Mouse (Mus musculus) embryo, embryonic 9.5 days (tissue): ENCODE measurements around the gene Crhr1.

Source experiments
- DNase-seq: peaks from one replicate; pipeline ENCODE4 v3.0.0-alpha.2; 2017; ENCODE audit errors: extremely low spot score

Crhr1 gene

GRCm38 (mm10) chr11:104132580-104133441 is at the start of gene Crhr1:
Gene Crhr1 (plus strand): TSS chr11:104132855.
- peak; percentile 73 for DNase-seq

- DNase-seq, result no peak
Observed at GRCm38 (mm10) chr11:104083248-104083647, 49.4 kb upstream of the Crhr1 start.

- no peak for DNase-seq
Observed at GRCm38 (mm10) chr11:104083716-104084115, 48.9 kb upstream of the Crhr1 start.

DNA sequence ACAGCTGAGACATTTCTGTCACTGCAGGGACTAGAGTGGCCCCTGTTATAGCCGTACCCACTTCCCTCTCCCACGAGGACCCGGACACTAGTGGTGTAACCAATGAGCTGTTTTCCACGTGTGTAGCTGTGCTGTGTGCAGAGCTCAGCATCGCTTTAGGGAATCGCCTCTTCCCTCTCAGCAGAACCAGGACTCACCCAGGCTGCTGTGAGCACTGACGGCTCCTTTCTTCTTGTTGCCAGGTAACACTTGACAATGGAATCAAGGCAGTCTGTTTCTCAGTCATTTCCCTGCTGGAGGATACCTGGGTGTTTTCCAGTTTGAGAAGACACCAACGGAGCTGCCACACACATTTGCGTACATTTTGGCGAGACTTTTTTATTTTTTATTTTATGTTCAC is 44.1 kb upstream of the Crhr1 start:
- no peak for DNase-seq

GRCm38 (mm10) chr11:104090769-104091168 is 41.9 kb upstream of the Crhr1 start:
- no peak for DNase-seq

DNA sequence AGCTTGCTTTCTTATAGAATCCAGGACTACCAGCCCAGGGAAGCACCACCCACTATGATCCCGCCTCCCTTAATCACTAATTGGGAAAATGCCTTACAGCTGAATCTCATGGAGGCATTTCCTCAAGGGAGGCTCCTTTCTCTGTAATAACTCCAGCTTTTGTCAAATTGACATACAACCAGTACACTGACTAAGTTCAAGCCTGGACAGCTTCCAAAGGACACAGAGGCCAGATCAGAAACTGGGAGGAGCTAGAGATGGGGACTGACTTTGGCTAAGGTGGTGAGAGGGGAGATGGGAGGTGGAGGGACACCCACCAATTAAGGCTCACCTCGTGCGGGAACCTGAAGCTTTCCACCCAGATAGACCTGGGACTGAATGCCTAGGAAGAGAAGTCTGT is 37.5 kb upstream of the Crhr1 start:
- DNase-seq, result no peak

DNA sequence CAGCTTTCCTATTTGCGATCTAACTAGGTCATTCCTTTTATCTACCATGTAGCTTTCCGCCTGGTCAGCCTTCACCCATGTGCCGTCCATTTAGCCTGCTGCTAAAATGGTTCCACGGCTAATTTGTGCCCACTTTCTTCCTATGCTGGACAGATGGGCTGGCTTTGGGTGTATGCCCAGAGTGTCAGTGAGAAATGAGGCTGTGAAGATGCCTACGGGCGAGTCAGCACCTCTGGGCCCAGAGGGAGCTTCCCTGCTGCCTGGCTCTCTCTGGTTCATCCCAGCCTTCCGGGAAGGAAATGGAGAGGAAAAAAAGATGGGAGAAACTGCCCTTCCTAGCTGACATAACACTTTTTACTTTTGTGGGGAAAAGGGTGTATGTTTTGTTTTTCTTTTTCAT is 36.1 kb upstream of the Crhr1 start:
- no peak for DNase-seq

- no peak for DNase-seq
Observed at GRCm38 (mm10) chr11:104099542-104099941, 33.1 kb upstream of the Crhr1 start.

DNA sequence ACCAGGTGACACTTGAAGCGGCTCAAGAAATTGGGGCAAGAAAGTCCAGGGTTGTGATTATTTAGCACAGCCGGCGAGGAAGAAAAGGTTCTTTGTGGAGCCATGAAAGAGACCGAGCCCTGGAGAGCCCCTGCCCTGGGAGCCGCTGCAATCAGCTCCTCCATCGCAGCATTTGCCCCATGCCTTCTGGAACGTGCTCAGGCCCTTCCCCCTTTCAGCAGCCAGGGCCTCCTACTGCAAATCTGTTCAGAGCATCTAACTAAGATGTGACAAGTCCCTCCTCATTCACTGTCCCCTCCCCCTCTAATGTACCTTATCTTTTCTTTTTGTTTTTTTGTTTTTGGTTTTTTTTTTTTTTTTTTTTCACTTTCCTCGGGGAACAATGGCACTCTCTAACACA is 30.0 kb upstream of the Crhr1 start:
- no peak for DNase-seq

GRCm38 (mm10) chr11:104106329-104106728 is 26.3 kb upstream of the Crhr1 start:
- no peak for DNase-seq

DNA sequence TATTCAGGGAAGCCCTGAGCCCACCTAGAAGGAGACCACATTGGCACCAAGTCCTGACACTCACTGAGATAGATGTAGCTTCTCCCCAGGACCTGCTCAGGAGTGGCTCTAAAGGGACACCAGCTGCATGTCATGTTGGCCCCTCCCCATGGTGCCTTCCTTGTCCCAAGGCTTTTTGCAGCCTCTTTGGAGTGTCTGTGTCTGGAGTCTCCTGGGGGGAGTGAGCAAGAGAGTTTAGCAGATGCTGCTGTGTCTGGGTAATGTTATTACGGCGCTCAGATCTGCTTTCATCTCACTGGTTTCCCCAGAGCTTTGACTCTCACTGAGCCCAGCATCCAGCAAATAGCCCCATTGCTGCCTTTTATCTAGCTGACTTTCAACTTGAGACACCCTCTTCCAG is 25.7 kb upstream of the Crhr1 start:
- DNase-seq, result no peak

DNA sequence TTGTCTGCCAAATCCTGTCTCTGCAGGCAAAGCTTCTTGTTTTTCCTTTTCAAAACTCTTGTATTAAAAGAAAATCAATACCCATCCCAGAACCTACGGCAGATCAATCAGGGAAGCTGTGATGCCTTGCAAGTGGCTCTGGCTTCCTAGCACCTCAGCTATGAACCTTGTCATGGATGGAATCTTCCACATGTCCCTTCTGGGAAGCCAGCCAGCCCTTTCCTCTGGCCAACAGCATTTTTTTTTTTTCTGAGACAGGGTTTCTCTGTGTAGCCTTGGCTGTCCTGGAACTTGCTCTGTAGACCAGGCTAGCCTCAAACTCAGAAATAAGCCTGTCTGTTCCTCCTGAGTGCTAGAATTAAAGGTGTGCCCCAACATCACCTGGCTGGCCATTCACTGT is 22.3 kb upstream of the Crhr1 start:
- no peak for DNase-seq

DNA sequence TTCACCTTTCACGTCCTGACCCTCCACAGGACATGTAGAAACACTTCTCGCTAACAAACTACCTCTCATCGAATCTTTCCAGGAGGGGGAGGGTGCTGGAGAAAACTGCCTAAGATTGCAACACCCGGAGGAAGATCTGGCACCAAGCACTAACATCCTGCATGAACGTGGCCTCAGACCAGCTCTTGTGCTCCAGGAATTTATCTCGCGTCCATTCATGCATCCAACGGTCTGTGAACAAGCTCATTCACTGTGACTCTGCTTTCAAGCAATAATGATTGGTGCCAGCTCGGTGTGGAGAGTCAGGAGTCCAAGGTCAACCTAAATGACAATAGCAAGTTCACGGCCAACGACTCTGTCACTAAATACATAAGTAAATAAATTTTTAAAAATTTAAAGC is 20.8 kb upstream of the Crhr1 start:
- DNase-seq, result no peak

DNA sequence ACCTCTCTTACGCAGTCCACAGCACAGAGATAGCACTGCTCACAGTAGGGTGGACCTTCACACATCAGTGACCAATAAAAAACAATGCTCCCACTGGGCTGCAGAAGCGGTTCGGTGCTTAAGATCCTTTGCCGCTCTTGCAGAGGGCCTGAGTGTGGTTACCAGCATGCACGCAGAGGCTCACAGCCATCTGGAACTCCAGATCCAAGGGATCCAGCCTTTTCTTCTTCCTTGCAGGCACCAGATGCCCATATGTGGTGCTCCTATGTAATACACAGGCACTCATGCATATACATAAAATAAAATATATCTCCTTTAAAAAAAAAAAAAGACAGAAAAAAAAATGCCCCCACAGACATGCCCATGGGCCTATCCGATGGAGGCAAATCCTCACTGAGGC is 19.0 kb upstream of the Crhr1 start:
- DNase-seq, result no peak

DNA sequence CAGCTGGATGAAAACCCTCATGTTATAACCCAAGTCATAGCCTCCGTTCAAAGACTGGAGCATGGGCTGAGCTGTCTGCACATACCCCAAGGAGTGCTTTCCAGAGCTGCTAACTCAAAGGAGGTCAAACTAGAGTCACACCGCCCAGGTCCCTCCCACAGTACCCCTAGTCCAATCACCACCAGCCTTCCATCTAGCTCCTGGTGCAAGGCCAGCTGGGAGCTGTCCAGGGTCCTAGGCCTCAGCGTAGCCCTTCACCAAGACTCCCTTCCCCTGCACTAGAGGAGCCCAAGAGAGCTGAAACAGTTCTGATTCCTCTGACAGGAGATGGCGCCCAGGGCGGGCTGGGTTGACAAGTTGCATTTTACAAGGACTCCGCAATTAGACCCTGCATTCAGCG is 18.0 kb upstream of the Crhr1 start:
- DNase-seq, result peak; percentile 88

DNA sequence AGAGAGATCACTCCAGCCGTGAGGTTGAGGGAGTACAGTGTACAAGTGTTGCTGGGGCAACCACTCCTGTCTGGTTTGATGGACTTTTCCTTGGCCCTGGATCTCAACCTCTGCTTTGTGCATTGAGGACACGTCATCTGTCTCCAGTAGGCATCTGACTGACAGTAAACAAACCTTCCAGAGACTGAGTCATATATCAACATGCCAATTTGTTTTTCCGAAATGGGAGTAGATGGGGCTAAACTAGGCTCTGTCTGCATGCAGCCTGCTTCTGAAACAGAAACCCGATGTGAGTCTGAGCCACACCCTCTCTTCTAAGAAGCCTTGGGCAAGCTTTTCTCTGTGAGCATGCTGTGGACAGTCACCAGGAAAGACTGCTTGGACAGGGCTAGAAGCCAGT is 14.3 kb upstream of the Crhr1 start:
- no peak for DNase-seq

DNA sequence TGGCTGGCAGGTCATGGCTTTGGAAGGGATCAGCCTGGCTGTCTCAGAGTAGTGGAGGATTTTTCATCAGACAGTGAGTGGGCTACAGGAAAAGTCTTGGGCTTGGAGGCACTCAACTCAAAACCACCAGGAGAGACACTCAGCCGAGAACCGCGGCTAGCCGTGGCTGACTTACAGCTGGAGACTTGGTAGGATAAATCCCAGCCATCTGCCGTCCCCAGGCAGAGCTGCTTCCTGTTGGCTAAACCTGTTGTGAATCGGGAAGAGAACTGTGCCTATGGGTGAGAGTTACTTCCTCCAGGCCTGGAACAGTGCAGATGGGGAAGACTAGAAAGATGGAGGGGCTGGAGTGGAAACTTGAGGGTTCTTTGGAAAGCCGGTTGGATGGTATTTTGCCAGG is 9.7 kb upstream of the Crhr1 start:
- no peak for DNase-seq

GRCm38 (mm10) chr11:104123479-104123878 is 9.2 kb upstream of the Crhr1 start:
- no peak for DNase-seq

GRCm38 (mm10) chr11:104124582-104124981 is 8.1 kb upstream of the Crhr1 start:
- no peak for DNase-seq

- no peak for DNase-seq
Observed at GRCm38 (mm10) chr11:104129466-104129865, 3.2 kb upstream of the Crhr1 start.

GRCm38 (mm10) chr11:104130721-104131647 is 1.7 kb upstream of the Crhr1 start:
- no peak for DNase-seq

DNA sequence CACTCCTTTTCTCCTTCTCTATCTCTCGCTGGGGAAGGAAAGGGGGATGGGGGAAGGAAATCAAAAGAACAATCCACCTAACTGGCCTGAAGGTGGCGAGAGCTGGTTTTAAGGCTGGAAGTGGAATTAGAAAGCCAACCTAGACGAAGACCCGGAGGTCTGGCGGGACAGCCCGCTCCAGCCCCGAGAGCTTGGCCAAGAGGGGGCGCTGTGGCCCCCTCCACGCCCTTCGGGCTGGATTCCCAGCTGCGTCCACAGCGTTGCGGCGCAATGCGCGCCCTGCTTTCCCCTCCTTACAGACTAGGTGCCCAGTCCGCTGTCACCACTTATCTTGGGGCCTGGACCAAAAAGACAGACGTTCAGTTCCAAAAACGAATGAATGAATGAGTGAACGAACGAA is 899 bp upstream of the Crhr1 start:
- peak; percentile 78 for DNase-seq

DNA sequence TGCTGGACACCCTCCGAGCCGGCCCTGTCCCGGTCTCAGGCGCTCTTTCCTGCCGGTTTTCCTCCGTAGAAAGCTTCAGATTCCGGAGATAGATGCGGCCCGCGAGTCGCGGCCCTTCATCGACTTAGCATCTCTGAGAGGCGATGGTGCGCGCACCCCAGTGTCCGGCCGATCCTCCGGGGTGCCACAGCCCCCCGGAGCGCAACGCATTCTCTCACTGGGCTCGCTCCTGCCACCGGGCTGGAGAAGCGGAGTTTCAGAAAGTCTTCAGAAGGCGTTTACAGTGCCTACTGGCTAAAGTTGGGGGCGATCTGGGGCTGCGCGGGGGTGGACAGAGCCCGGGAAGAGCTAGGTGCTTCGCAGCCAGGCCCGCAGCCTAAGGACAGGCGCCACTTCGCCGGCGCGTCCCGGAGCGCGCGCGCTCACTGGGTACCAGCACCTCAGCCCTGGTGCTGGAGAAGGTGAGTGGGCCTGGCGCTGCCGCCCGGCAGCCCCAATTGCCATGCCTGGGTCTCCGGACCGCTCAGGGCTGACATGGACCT is 858 bp downstream of the Crhr1 start:
- no peak for DNase-seq
